Mouse (Mus musculus) liver, embryonic 14.5 days (tissue): ENCODE measurements around the gene Gstt4.
"Not testable (repeated sequence)": the region's sequence is repeated elsewhere in the genome, so short reads cannot be mapped to it uniquely, and the experiment has no call there.

Source experiments
- CTCF ChIP-seq: IDR thresholded peaks from 2 replicates; pipeline ENCODE4 v1.5.1; 2016; ENCODE audit warnings: antibody characterized with exemption, low read depth, control low read depth
- EP300 ChIP-seq: IDR thresholded peaks from 2 replicates; pipeline ENCODE4 v1.6.1; 2016; ENCODE audit warnings: antibody characterized with exemption, low read depth

DNA sequence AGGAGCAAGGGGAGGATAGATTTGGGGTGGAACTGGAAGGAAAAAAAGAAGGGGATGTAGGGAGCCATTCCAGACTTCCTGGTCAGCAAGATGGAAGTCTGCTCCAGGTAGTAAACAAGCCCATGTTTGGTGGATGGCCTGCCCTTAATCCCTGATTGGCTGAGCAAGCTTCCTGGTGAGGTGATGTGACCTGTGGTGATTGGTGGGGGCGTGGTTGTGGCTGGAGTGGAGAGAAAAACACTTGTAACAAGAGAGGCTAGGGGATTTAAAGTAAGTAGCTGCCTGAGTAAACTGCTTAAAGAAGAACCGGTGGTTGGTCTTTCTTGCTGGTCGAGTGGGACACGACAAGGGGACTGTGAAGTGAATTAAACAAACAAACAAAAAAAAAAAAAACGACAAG lies 54.6 kb downstream of the Gstt4 start:
- not testable (repeated sequence) for TF ChIP-seq CTCF, EP300
